Mouse (Mus musculus) embryo, embryonic 11.5 days (tissue): Measurements from ENCODE around the gene Pbx3.
A peak's percentile ranks its signal among the peaks of the same experiment; 100 is the strongest.

ENCODE experiments used
- DNase-seq: peaks from one replicate; pipeline ENCODE4 v3.0.0-alpha.2; 2012; ENCODE audit warnings: low read depth, low spot score

Gene Pbx3

DNA sequence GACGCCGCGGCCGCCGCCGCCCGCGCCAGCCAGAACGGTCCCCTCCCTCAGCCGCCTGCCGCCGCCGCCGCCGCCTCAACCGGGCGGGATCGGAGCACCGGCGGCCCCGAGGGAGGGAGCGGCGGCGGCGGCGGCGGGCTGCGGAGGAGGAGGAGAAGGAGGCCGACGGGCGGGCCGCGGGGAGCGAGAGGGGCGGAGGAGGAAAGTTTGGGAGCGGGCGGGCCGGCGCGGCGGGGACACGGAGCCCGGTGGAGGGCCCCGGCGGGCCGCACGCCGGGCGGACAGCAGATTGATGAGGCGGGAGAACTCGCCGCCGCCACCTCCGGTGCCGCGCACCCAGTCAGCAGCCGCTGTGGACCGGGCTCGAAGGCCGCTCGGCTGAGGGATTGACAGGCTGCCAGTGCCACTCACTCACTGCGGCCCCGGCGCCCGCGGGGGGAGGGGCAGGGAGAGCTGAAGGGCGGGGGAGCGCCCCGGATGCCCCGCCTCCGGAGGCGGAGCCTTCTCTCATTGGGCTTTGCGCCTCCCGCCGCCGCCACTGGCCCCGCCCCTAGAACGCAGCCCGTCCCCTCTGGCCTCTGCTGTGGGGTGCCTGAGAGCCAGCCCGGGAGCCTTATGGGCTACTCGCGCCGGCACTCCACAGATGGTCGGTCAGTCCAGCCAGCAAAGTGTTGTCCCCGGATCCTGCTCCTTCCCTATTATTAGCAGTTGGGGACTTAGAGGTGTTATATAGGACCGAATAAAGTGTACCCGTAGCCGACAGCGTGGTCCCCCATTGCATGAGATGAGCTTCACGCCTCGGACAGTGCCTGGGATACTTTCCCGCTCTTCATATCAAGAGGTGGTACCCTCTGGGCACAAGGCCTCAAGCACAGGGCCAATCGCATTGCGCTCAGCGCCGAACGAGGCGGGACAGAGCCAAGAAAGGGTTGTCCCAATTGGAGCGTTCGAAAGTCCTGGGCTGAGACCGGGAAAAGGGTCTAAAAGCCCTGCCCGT lies at the start of gene Pbx3:
Gene Pbx3 (minus strand): TSS at position 838 of the 997 bp plus-strand sequence.
- DNase-seq = peak; percentile 93

GRCm38 (mm10) chr2:34420256-34420655 lies 47.3 kb upstream of the Pbx3 start:
- DNase-seq = no peak

- DNase-seq = no peak
These were observed 36.9 kb upstream of the Pbx3 start for GRCm38 (mm10) chr2:34409741-34410340.

DNA sequence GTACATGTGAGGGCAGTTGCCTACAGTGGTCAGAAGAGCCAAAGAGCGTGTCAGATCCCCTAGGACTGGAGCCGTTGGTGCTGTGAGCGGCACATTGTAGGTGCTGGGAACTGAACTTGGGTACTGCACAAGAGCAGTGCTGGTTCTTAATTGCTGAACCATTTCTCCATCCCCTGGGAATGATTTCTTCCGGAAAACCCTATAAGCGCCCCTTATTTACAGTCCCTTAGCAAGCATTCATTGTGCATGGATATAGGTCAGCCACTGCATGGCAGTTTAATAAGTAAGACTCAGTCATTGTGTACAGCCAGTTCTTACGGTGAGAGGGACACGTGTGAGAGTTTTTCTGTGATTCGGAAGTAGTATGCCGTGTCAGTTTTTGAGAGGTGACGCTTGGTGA lies 35.4 kb upstream of the Pbx3 start:
- DNase-seq = no peak

DNA sequence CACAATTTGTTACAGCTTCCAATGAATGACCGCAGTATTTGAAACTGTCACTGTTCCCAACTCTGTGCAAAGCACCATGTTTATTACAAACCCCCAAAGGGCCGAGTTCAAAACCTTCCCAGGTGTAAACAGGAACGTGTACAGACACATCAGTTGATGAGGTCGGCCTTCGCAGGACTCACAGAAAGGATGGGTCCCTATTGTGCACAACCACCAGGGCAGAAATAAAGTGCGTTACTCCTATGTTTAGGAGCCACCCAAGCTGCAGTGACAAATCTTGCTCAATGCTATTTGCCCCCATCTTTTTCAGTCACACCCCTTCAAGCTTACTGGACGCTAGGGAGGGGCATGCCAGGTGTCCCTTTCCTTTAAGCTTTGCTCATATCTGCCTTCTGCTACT lies 34.7 kb upstream of the Pbx3 start:
- no peak for DNase-seq

- DNase-seq = peak; percentile 90
These were observed 33.9 kb upstream of the Pbx3 start, which contains the start of gene Mapkap1 for GRCm38 (mm10) chr2:34406601-34407464. Gene Mapkap1, plus strand, starts transcription at chr2:34406771.

GRCm38 (mm10) chr2:34399535-34399934 lies 26.6 kb upstream of the Pbx3 start:
- no peak for DNase-seq

GRCm38 (mm10) chr2:34378930-34379329 lies 6.0 kb upstream of the Pbx3 start:
- DNase-seq = no peak

GRCm38 (mm10) chr2:34374349-34374748 lies 1.4 kb upstream of the Pbx3 start:
- DNase-seq = no peak

GRCm38 (mm10) chr2:34373886-34374285 lies 944 bp upstream of the Pbx3 start:
- no peak for DNase-seq

GRCm38 (mm10) chr2:34371441-34372304 lies 1.3 kb downstream of the Pbx3 start:
- DNase-seq = no peak

GRCm38 (mm10) chr2:34370725-34371440 lies 2.1 kb downstream of the Pbx3 start:
- no peak for DNase-seq

DNA sequence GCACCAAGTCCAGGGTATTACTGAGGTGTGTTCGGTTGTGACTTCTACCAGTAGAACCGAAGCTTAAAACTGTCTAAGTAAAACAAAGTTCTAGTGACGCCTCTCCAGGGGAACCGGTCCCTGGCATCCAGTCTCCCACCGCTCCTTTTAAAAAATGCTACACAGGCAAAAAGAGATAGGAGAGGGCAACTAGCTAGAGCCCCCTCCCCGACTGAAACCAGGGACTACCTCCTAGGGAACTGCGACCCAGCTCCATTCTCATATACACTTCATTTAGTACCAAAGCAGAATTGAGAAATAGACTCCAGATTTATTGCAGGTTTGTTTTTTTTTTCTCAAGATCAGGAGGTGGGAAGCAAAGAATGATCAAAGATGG lies 2.6 kb downstream of the Pbx3 start:
- no peak for DNase-seq

DNA sequence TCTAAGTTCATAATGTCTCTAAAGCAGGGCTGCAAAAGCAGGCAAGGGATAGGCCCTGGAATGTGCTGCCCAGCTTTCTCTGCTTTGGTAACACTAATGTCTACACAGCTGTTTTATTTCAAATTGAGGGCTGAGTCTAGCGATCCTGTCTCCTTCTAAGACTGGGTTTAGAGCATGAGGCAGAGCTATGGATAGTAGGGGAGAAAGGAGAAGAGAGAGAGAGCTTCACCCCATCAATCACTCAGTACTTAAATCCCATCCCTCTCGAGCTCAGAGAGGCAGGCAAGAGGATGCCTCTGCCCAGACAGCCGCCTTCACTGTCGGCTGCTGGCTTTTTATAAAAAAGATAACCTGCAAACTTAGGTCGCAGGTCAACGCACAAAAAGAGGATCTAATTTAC lies 4.5 kb downstream of the Pbx3 start:
- DNase-seq = no peak

- DNase-seq = no peak
These were observed 5.9 kb downstream of the Pbx3 start for GRCm38 (mm10) chr2:34367024-34367423.

GRCm38 (mm10) chr2:34363678-34364077 lies 9.3 kb downstream of the Pbx3 start:
- no peak for DNase-seq

- no peak for DNase-seq
These were observed 17.1 kb downstream of the Pbx3 start for GRCm38 (mm10) chr2:34355801-34356211.

DNA sequence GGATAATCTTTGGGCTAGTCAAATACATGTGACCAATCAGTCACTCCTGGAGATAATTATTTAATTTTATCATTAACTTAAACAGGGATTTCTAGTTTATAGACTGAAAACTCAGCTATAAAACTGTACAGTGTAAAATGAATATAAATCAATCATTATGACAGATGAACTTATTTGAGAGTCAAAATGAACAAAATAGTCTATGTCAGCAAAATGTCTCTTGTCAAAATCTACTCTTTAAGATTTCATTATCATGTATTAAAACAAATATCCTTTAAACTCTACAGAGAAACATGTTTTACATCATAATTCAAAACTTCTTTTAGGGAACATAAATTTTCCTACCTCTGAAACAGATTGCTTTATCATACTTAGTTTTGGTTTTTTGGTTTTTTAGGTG lies 20.9 kb downstream of the Pbx3 start:
- no peak for DNase-seq

- DNase-seq = no peak
These were observed 25.8 kb downstream of the Pbx3 start for GRCm38 (mm10) chr2:34347096-34347495.

- DNase-seq = no peak
These were observed 74.3 kb downstream of the Pbx3 start for GRCm38 (mm10) chr2:34298664-34299063.
